Mouse (Mus musculus) intestine, embryonic 14.5 days (tissue): ENCODE measurements around the gene D17Wsu92e. TPM values are rescaled to one million over a fixed set of nuclear protein-coding genes. Genes with fewer than 3 reads are reported as not detected.

Experiments
- ATAC-seq: fragments of 200-750 bp; cut with Nextera tagmentation; replicated peaks from 2 replicates; pipeline ENCODE4 v1.8.0; 2017; ENCODE audit warnings: low read depth, moderate number of reproducible peaks, moderate TSS enrichment, moderate library complexity; ENCODE audit not compliant: low FRiP score, low TSS enrichment
- DNase-seq: peaks from one replicate; pipeline ENCODE4 v3.0.0-alpha.2; 2018; ENCODE audit warnings: low spot score
- H3K27ac ChIP-seq: fragments of 300-500 bp; sonication (generic); 2 replicates; pipeline ENCODE4 v1.5.1; 2014; ENCODE audit warnings: low read depth, mild to moderate bottlenecking, control low read depth
- H3K27me3 ChIP-seq: fragments of 300-500 bp; sonication (generic); replicated peaks from 2 replicates; pipeline ENCODE4 v1.6.1; 2014; ENCODE audit warnings: low read length, control low read depth; ENCODE audit not compliant: control insufficient read depth, insufficient read depth
- H3K36me3 ChIP-seq: fragments of 300-500 bp; sonication (generic); 2 replicates; pipeline ENCODE4 v1.6.1; 2014; ENCODE audit warnings: low read length, control low read depth; ENCODE audit not compliant: control insufficient read depth, insufficient read depth
- H3K4me1 ChIP-seq: fragments of 300-500 bp; sonication (generic); replicated peaks from 2 replicates; pipeline ENCODE4 v1.6.1; 2014; ENCODE audit warnings: low read length, control low read depth, mixed read lengths; ENCODE audit not compliant: control insufficient read depth, insufficient read depth
- H3K4me2 ChIP-seq: fragments of 300-500 bp; sonication (generic); 2 replicates; pipeline ENCODE4 v1.6.1; 2014; ENCODE audit warnings: low read length
- H3K4me3 ChIP-seq: fragments of 300-500 bp; sonication (generic); 2 replicates; pipeline ENCODE4 v1.5.1; 2014; ENCODE audit warnings: low read depth, low read length, control low read depth, mixed read lengths
- H3K9ac ChIP-seq: fragments of 300-500 bp; sonication (generic); 2 replicates; pipeline ENCODE4 v1.6.1; 2014; ENCODE audit warnings: mild to moderate bottlenecking, low read length
- H3K9me3 ChIP-seq: fragments of 300-500 bp; sonication (generic); 2 replicates; pipeline ENCODE4 v1.6.1; 2016; ENCODE audit warnings: low read length, control low read depth; ENCODE audit not compliant: control insufficient read depth
- WGBS: fragments of 180-500 bp; shearing (Covaris S2); extraction: QIAGEN DNeasy Blood & Tissue Kit; methylation state at CpG from one replicate; pipeline ENCODE4 v1.1.7; 2014; 5-methylcytosine and 5-hydroxymethylcytosine counted together
- polyA plus RNA-seq: library from polyadenylated mRNA; unstranded; fragments of >200 nt; fragmentation: Nextera tagmentation; extraction: Ambion mirVana; gene quantifications from 2 replicates; pipeline ENCODE4 v1.2.1, GENCODE M21; 2014

D17Wsu92e gene
- polyA plus RNA-seq, 1 experiment from 2014 or later: 23.4 TPM

DNA sequence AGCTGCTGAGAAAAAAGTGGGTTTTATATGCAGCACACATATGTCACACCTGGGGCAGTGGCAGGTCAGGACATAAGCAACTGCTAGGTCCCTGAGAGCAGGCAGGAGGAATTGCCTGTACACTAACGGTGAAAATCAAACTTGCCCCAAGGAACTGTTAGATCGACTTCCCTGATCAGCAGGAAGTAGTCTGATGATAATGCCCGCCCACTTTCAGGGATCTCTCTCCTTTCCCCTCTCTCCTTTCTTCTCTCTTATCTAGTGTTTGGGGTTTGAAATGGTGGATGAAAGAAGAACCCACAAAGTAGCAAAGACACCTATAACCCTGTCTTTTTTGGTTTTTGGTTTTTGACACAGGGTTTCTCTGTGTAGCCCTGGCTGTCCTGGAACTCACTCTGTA is 5.1 kb upstream of the D17Wsu92e start:
- Histone ChIP-seq H3K9ac (no peak overlapping the region), H3K36me3 (no peaks in the 10 kb centered on the region), H3K27me3 (no peaks in the 10 kb centered on the region), H3K4me1 (peaks cover 17% of the 10 kb centered on the region), H3K4me2 (peak overlapping the region; percentile 68; the same call in 1 of the 2 replicates), H3K27ac (0 out of 2 replicates have a peak overlapping the region, but pooled peaks have one; percentile 4), H3K4me3 (peak overlapping the region; percentile 31; the same call in 1 of the 2 replicates), H3K9me3 (no peaks in the 10 kb centered on the region)
- DNase-seq (no peak), ATAC-seq (no peak)
- WGBS: 41% methylated on average over 3 of the region's 3 CpGs

DNA sequence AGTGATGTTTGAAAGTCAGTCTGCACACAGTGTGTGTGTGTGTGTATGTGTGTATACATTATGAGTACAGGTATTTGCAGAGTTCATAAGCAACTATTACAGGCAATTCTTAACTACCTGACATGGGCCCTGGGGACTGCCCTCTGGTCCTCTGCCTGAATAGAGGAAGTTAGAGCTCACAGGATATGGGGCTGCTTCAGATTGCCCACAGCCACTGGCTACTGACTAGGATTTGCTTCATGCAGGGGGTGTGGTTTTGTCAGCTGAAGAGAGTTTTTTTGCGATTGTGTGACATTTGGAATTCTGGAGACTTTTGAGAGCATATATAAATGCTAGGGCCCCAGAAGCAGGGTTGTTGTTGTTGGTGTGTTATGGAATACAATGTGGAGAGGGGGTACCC is 4.5 kb upstream of the D17Wsu92e start:
- H3K4me1 ChIP-seq: peaks cover 17% of the 10 kb centered on the region
- no peak overlapping the region for H3K27ac ChIP-seq
- H3K27me3 ChIP-seq: no peaks in the 10 kb centered on the region
- H3K36me3 ChIP-seq: no peaks in the 10 kb centered on the region
- ATAC-seq: no peak
- no peak overlapping the region for H3K9ac ChIP-seq
- H3K9me3 ChIP-seq: no peaks in the 10 kb centered on the region
- 59% methylated on average over 1 of the region's 1 CpGs for whole genome bisulfite sequencing
- H3K4me3 ChIP-seq: no peak overlapping the region
- no peak for DNase-seq
- no peak overlapping the region for H3K4me2 ChIP-seq

GRCm38 (mm10) chr17:27823142-27823905 is 2.9 kb upstream of the D17Wsu92e start:
- DNase-seq: no peak
- no peaks in the 10 kb centered on the region for H3K27me3 ChIP-seq
- H3K4me2 ChIP-seq: no peak overlapping the region
- H3K9ac ChIP-seq: no peak overlapping the region
- H3K27ac ChIP-seq: no peak overlapping the region
- no peak for ATAC-seq
- H3K36me3 ChIP-seq: no peaks in the 10 kb centered on the region
- WGBS: 79% methylated on average over 9 of the region's 9 CpGs
- H3K4me1 ChIP-seq: peaks cover 29% of the 10 kb centered on the region
- no peak overlapping the region for H3K4me3 ChIP-seq
- no peaks in the 10 kb centered on the region for H3K9me3 ChIP-seq

GRCm38 (mm10) chr17:27821407-27822338 is 1.2 kb upstream of the D17Wsu92e start:
- H3K9ac ChIP-seq: no peak overlapping the region; the same call in 1 of the 2 replicates
- ATAC-seq (no peak), DNase-seq (peak; percentile 57)
- H3K36me3 ChIP-seq: no peaks in the 10 kb centered on the region
- WGBS: 49% methylated on average over 9 of the region's 9 CpGs
- H3K27ac ChIP-seq: peak overlapping the region; percentile 83
- H3K27me3 ChIP-seq: no peaks in the 10 kb centered on the region
- no peak overlapping the region; the same call in 1 of the 2 replicates for H3K4me3 ChIP-seq
- no peaks in the 10 kb centered on the region for H3K9me3 ChIP-seq
- peaks cover 30% of the 10 kb centered on the region for H3K4me1 ChIP-seq
- peak overlapping the region; percentile 71 for H3K4me2 ChIP-seq

DNA sequence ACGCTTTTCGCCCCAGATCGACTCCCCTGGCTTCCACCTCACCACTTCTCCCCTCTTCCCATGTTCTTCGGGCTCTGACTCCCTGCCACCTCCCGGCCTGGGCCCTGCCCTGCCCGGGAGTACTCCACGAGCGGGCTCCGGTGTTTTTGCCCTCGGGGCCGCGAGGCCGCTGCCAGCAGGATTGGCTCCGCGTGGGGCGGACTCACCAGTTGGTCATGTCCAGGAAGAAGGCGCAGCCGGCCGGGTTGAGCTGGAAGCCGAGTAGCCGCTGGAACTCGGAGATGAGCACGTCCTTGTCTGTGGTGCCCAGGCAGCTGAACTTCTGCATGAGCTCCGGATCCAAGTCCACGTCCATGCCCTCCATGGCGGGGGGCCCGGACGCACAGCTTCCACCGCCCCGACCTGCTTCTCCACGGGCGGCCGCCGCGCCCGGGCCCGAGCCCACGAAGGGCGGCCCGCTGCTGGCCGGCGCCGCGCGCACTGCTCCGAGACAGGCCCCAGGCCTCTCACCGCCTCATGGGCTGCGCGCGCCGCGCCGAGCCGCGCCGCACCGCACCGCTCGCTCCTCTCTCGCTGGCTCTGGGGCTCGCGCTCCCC is 379 bp downstream of the D17Wsu92e start:
- H3K36me3 ChIP-seq: no peaks in the 10 kb centered on the region
- H3K9me3 ChIP-seq: no peaks in the 10 kb centered on the region
- H3K4me2 ChIP-seq: peak overlapping the region; percentile 91
- peak overlapping the region; percentile 78 for H3K27ac ChIP-seq
- H3K9ac ChIP-seq: peak overlapping the region; percentile 93
- ATAC-seq: peak; percentile 86
- H3K27me3 ChIP-seq: no peaks in the 10 kb centered on the region
- H3K4me3 ChIP-seq: peak overlapping the region; percentile 96
- DNase-seq: peak; percentile 82
- peaks cover 24% of the 10 kb centered on the region; the same call in 1 of the 2 replicates for H3K4me1 ChIP-seq
- under 1% methylated on average over 58 of the region's 62 CpGs for WGBS

DNA sequence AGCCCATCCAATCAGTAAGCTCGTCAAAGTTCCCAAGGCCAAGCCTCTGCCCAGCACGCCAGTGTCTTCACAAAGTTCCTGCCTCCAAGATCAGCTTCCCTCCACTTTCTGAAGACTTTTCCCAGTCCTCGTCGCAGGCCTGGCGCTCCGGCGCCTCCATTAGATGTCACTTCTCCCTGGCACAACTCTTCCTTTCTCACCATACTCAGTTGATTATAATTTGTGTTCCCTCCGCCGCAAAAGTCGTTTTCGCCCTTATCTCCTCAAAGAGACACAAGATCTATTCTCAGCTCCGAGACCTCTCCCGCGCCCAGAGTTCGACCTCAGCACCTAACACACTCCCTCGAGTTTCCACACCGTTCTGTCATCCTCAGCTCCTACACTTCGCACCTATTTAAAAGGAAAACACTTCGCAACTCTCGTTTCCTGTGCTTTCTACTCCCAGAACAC is 902 bp downstream of the D17Wsu92e start:
- no peaks in the 10 kb centered on the region for H3K9me3 ChIP-seq
- H3K27ac ChIP-seq: peak overlapping the region; percentile 78
- H3K9ac ChIP-seq: peak overlapping the region; percentile 93
- no peaks in the 10 kb centered on the region for H3K27me3 ChIP-seq
- DNase-seq (peak; percentile 56), ATAC-seq (no peak)
- H3K4me2 ChIP-seq: peak overlapping the region; percentile 91
- WGBS: 0% methylated on average over 20 of the region's 20 CpGs
- peaks cover 24% of the 10 kb centered on the region; the same call in 1 of the 2 replicates for H3K4me1 ChIP-seq
- peak overlapping the region; percentile 96 for H3K4me3 ChIP-seq
- H3K36me3 ChIP-seq: no peaks in the 10 kb centered on the region

DNA sequence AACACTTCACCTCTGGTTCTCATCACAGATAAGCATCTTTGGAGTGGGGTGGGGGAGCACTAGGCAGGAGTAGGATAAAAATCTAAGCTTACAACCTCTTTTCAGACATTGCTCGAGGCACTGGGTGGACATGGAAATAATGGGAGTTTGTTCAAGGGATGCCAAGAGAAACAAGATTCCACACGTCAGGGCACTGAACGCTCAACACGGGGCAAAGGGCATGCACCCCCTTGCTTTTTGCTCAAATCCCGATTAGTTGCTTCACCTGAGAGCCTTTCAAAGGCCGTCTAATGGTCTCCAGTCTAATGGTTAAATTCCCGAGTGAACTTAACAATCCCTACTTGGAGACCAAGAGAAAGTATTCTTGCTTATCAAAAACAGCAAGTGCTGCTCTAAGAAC is 1.4 kb downstream of the D17Wsu92e start:
- no peak for DNase-seq
- WGBS: 21% methylated on average over 7 of the region's 7 CpGs

DNA sequence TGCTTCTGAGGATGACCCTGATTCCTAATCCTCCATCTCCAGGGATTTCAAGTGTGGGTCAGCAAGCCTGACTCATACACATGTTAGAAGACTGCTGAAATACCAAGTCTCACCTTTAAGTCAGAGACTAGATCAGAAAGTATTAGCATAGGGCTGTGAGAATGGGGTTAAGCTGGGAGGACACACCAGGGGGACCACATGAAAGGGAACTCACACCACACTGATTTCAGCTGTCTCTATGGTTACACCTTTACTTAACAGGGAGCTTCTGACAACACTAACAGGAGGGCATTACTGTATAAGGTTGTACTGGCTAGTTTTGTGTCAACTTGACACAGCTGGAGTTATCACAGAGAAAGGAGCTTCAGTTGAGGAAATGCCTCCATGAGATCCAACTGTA is 5.8 kb downstream of the D17Wsu92e start:
- Histone ChIP-seq H3K4me2 (no peak overlapping the region), H3K27ac (no peak overlapping the region), H3K36me3 (no peaks in the 10 kb centered on the region), H3K4me1 (peaks cover 20% of the 10 kb centered on the region; the same call in 1 of the 2 replicates), H3K9me3 (no peaks in the 10 kb centered on the region), H3K4me3 (no peak overlapping the region), H3K27me3 (no peaks in the 10 kb centered on the region), H3K9ac (no peak overlapping the region)
- ATAC-seq (no peak), DNase-seq (no peak)

More for the DNA sequence above, 1.4 kb downstream of the D17Wsu92e start:
- Histone ChIP-seq H3K4me2 (peak overlapping the region; percentile 91), H3K9ac (peak overlapping the region; percentile 93), H3K27ac (peak overlapping the region; percentile 78; the same call in 1 of the 2 replicates), H3K4me3 (peak overlapping the region; percentile 96), H3K36me3 (no peaks in the 10 kb centered on the region), H3K27me3 (no peaks in the 10 kb centered on the region), H3K4me1 (peaks cover 24% of the 10 kb centered on the region; the same call in 1 of the 2 replicates), H3K9me3 (no peaks in the 10 kb centered on the region)
- no peak for ATAC-seq
